Mouse (Mus musculus): ENCODE measurements around the gene Dcaf6.

DNA sequence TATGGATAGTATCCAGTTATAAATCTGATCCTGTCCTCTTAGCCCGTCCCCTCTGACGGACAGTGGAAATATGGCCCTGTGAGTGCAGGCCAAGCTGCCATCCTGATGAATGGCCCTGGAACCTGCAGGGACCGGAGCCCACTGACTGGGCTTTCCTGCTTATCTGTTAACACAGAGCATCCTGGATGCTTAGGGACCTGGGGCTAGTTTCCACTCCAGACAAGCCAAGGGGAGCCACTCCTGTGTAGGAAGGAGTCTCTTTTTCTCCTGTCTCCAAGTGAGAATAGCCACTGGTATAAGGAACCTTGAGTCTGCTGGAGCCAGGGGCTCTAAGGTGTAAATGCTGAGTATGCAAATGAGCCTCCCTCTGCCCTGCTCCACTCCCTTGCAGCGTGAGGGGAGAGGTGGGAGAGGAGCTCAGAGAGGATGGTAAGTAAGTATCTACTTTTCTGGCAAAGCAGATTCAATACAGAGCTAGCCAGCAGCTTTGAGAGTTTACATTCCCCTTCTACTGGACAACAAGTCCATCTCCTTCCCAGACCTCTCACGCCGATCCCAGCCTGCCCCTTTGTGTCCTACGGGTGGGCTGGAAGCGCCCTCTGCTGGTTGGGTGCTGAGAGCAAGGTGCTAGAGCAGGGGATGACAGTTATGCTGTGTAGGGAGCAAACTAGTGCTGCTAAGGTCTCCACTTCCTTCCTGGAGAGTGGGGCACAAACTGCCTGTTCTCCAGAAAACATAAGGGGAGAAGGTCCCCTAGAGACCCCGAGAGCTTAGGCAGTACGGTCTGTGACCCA, 139.9 kb downstream of the Dcaf6 start:
- TF ChIP-seq CTCF (IDR thresholded peaks at IDR 0.05; ENCODE audit: insufficient read depth, low read depth, low read length) (peak; percentile 85), POLR2A (IDR thresholded peaks at IDR 0.05; ENCODE audit: insufficient read depth, low read depth, low read length) (no peak)
